Mouse (Mus musculus) frontal cortex, adult (tissue): ENCODE results near the gene Ctla4.

Experiments used
- ATAC-seq: cut with Nextera tagmentation; 2 replicates; pipeline ENCODE4 v1.9.2; 2017; ENCODE audit warnings: mild to moderate bottlenecking, moderate library complexity, mixed read lengths; ENCODE audit not compliant: low TSS enrichment

The Ctla4 gene

GRCm38 (mm10) chr1:60865167-60865566, 21.6 kb upstream of the Ctla4 start:
- no peak for ATAC-seq

DNA sequence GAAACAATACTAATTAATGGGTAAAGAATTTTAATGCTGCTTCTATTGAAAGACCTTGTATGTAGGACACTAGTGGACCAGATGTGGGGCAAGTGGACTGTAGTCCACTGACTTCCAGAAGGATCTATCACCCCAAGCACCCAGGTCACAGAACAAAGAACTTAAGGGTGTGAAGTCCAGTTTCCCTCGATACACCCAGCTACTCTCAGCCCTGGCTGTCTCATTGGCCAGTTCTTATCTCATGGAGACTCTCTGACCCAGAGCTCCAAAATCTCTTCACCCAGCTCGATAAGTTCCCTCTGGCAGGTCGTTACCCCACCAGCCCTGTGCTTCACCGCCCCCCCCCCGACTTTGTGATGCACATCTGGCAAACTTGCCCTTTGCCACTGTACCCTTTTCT, 20.8 kb upstream of the Ctla4 start:
- ATAC-seq: no peak

- ATAC-seq: peak; percentile 93
Measured at GRCm38 (mm10) chr1:60868333-60869277, 18.2 kb upstream of the Ctla4 start.

DNA sequence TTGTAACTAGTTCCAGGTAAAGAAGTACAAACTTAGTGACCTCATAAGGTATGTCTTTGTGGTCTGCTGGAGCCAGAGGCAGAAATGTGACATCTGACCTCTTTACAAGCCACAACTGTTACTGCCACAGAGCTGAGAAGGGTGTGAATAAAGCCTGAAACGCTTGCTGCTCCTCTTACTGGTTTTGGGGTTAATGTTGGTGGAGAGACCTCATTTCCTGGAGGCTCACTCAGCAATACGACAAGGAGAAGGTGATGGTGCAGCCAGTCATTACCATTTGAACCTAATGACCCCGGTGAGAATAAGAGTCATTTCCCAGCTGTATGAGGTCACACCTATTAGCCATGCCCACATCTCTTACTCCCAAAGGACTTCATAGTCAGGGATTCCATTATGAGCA, 11.5 kb upstream of the Ctla4 start:
- ATAC-seq: no peak

DNA sequence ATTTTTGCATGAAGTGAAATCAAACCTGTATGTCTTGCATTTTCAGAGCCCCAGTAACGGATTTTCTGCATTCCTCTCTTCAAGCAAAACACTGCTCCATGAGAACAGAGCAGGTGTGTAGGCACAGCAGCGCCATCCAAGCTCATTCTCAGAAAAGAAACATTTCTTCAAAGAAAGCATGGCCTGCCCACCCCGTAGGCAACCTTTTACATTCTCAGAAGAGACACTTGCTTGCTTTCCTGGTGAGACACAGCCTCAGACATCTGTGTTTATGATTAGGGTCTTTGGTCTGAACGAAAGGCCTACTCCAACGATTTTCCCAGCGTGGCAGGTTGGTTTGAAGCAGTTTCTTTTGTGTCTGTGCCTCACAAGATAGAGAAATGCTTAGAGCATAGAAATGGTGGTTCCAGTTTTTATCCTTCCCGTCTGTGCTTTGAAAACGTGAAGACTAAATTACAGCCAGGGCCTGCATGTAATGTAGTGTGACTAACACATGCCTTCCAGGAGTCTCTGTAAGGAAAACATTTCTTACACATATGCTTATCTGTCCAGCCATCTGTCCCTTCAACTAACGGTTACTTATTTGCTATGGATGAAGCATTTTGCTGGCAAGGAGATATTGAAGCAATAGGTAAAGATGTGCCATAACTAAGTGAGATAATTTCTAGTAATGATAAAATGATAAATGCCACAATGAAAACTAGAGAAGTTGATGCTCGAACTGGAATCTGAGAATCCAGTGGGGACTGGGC, 6.5 kb upstream of the Ctla4 start:
- ATAC-seq: no peak

- ATAC-seq: no peak
Measured at GRCm38 (mm10) chr1:60882792-60883191, 4.0 kb upstream of the Ctla4 start.

- ATAC-seq: no peak
Measured at GRCm38 (mm10) chr1:60883279-60883678, 3.5 kb upstream of the Ctla4 start.

DNA sequence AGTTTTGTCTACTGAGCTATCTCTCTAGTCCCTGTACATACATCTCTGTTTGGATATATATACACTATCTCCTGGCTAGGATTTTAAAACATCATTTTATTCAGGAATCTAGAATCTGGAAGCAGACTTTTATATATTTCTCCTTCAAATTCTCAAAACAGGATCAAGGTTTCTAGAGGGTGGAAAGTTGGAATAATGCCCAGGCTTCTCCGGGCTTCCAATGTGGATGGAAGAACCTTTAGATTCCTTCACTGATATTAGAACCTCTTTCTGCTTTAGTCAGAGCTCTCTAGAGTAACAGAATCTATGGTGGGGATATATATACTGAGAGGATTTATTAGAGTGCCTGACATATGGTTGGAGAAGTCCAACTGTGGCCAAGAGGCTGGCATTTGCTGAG, 2.2 kb upstream of the Ctla4 start:
- ATAC-seq: peak; percentile 50; the same call in 1 of the 2 replicates

GRCm38 (mm10) chr1:60898127-60898932, 11.5 kb downstream of the Ctla4 start:
- ATAC-seq: peak; percentile 85

DNA sequence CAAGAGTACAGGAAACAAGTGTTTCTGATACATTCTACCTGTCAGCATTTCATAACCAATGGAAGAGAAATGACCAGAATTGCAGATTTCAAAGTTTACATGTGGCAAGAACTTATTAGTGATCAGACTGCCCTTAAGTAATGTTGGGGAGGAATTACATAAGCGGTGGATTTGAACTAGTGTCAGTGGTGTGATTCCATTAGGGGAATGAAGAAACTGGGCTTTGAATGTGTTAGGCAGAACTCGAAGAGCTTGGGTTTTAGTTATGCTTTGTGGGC, 12.1 kb downstream of the Ctla4 start:
- no peak for ATAC-seq

DNA sequence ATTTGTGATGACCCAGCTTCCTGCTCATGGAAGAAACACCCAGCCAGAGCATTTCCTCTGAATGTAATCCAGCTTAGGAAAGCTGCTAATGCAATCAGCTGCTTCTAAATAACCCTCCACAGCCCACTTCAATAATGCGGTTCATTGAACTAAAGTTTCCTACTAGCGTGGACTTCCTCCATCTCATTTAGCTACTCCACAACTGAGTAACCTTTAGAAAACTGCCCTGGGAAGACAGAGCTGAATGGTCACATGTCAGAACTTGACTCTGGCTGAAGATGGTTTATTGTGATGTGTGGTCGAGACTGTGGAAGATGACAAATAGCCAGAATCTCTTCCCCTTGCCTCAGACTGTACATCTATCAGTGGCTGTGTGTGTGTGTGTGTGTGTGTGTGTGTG, 12.4 kb downstream of the Ctla4 start:
- ATAC-seq: no peak

DNA sequence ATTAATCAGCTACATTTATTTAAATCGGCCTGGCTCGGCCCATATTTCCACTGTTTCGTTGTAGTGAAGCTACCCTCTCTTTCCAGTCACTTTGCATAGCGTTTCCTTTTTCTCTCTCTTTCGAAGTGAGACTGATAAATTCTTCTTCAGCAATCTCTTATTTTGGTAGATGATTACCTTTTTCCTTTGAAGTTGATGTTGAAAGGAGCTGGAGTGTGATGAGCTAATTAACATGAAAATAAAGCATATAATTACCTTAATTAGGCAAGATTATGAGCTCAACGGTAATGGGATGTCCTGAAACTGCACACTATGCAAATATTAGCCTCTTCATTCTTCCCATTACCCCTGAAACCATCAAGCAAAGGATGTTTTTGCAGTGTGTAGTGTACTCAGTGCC, 15.7 kb downstream of the Ctla4 start:
- ATAC-seq: no peak

GRCm38 (mm10) chr1:60903126-60903525, 16.3 kb downstream of the Ctla4 start:
- ATAC-seq: no peak

DNA sequence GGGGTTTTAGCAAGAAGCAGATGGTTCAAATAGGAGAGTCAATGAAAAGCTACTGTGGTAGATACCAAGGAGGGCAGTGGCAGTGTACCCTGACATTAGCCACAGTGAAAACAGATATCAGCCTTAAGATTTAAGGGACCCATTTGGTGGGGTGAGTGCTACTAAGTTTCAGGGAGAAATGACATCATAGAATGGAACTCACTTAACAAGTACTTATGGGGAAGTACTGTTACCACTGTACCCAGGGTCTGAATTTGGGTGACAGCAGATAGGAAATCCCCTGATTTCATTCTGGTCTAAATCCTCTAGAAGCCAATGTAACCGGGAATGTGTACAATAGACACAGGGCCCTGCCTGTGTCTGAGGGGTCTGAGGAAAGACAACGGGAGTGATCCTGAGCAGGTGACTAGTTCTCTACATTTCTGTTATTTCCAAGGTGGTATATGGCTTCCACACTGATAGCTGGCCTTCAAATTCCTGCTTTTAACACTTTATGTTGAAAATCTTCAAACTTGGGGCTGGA, 17.7 kb downstream of the Ctla4 start:
- no peak for ATAC-seq

DNA sequence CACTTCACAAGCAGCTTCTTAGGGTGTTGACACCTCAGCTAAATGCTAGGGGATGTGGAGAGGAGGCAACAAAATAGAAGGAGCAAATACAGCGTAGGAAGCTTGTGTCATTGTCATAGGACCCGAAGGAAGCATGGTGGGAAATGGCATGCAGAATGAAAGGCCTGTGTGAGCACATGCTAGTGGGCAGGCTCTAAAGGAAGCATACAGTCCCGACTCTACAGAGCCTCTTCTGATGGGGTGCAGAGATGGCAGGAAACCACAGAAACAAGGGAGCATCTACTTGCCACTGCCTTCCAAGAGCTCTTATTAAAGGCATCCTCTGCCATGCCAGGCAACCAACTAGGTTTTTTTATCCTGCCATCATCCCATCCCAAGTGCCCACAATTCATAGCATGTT, 20.7 kb downstream of the Ctla4 start:
- no peak for ATAC-seq

- ATAC-seq: no peak
Measured at GRCm38 (mm10) chr1:60908751-60909161, 22.0 kb downstream of the Ctla4 start.

DNA sequence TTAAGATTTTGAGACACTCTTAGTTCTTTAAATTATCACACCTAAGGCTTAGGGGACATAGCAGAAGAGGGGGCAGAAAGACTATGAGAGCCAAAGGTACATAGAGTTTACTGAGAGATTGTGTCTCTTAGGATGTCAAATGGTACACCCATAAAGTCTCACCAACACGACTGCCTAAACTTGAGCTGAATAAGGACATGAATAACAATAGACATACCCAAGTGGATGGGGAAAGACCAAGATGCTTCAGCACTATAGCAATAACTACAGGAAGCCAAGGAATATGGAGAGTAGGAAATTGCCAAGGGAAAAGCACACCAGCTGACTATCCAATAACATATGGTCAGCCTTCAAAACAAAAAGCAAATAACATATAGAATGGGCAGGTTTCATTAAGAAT, 22.9 kb downstream of the Ctla4 start:
- no peak for ATAC-seq

DNA sequence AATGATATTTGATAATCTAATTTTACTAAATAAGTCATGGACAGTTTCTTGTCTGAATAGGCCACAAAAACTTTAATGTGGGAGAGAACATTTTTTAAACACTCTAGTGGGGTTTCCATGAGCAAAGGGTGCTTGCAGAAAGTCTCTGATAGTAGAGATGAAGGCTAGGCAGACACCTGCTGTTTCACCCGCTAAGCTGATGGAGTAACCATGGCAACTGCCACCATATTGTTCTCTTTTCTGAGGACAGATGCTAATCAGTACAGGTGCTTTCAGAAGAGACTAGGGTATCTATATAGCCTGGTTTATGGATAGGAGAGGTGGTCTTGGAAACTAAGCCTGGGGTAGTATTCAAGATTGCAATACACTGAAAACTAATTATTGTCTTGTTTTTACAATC, 24.0 kb downstream of the Ctla4 start:
- no peak for ATAC-seq

GRCm38 (mm10) chr1:60911631-60912030, 24.8 kb downstream of the Ctla4 start:
- ATAC-seq: no peak

- ATAC-seq: no peak
Measured at GRCm38 (mm10) chr1:60913305-60913704, 26.5 kb downstream of the Ctla4 start.

GRCm38 (mm10) chr1:60916281-60916781, 29.5 kb downstream of the Ctla4 start:
- no peak for ATAC-seq
